Mouse (Mus musculus) cerebellum, postnatal 25 days (tissue): ENCODE data around the gene Zfp385c.
A peak's percentile ranks its signal among the peaks of the same experiment; 100 is the strongest.
"Not testable (repeated sequence)": the region's sequence is repeated elsewhere in the genome, so short reads cannot be mapped to it uniquely, and the experiment has no call there.

ENCODE experiments used
- DNase-seq, 2 experiments: peaks; one replicate each; pipeline ENCODE4 v3.0.0; 2021; ENCODE audit warnings: mixed read lengths in 2 of 2

The Zfp385c gene

DNA sequence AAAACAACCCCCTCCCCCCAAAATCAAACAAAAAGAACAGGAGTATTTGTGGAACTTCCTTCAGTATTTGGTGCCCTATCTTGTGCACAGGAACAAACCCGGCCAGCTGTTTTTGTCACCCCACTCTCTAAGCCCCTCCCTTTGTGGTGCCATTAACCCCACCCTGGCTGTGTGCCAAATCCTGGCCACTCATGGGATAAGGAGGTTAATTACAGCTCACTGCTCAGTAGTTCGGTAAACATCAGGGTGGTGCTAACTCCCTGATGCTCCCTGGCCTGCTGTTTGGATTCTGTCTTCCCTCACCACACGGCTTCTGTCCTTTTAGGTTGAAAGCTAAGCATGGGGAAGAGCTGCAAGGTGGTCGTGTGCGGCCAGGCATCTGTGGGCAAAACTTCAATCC lies 68.4 kb downstream of the Zfp385c start:
- DNase-seq = peak in 1 of 2 experiments; percentile 51

- DNase-seq = peak; percentile 97
Measured at GRCm38 (mm10) chr11:100622714-100623113, 69.5 kb downstream of the Zfp385c start.

- no peak for DNase-seq
Measured at GRCm38 (mm10) chr11:100619982-100620381, 72.3 kb downstream of the Zfp385c start, which contains the start of gene Dnajc7. TSS of gene Dnajc7 (minus strand) at chr11:100620168.

- peak; percentile 96 to 97 for DNase-seq
Measured at GRCm38 (mm10) chr11:100619485-100619975, 72.7 kb downstream of the Zfp385c start.

DNA sequence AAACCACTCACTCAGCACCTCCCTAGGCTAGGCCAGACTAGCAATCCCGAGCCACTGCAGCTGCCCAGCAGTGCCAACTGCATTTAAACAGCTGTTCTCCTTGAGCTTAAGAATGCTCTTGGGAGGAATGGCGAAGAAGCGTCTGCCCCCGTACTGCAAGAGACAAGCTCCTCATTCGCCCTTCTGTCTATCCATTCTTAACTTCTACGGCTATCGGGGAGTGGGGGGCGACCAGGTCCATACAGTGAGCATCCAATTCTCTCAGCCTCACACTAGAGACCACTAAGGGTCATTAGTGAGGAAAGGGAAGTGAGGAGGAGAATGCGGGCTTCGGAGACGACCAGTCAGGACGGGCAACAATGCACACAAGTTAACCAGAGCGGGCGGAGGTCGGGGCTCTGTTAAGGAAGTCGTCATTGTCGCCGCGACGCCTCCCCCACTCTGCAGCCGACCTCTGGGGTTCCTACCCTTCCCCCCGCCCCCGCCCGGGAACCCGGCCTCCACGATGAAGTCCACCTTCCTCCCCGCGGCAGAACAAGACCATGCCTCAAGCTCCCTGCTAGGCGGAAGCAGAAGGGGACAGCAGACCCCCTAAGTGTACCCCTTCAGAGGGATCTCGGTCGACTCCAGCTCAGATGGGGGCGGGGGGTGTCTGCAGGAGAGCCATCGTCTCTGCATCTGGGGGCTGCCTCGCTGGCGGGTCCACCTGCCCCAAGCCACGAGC lies 73.3 kb downstream of the Zfp385c start, which contains the start of gene Nkiras2:
Gene Nkiras2, plus strand, starts transcription at position 484 of the 724 bp plus-strand sequence.
- peak; percentile 44 to 60 for DNase-seq

DNA sequence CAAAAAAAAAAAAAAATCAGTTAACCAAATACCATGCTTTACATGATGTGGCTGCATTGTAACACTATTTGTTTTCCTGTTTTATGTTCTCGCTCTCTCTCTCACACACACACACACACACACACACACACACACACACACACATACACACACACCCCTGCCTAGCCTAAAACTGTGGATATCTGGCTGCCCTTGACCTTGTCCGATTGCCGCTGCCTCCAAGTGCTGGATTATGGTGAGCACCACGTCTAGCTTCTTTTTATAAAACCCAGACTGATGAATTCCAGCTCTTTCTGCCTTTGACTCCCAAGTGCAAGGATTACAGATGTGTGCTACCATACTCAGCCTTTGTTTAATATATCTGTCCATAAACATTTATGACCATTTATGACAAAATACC lies 74.8 kb downstream of the Zfp385c start:
- DNase-seq = no peak

GRCm38 (mm10) chr11:100616836-100617235 lies 75.4 kb downstream of the Zfp385c start:
- DNase-seq = not testable (repeated sequence)

DNA sequence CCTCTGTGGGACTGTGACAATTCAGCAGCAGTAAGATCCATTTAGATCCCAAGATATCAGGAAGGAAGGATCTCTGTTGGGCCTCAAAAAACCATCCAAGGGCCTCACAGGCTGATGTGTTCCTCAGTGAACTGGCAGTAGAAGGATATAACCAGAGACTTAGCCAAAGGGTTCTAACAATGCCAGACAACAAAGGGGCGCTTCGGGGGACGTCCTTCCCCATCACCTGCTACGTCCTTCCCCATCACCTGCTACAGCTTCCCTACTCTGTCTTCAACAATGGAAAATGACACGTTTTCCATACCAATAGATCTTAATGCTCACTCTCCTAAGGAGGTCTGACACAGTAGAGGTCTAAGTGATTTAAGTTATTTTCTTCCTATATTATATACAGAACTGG lies 75.9 kb downstream of the Zfp385c start:
- DNase-seq = no peak

GRCm38 (mm10) chr11:100613241-100613640 lies 79.0 kb downstream of the Zfp385c start:
- no peak for DNase-seq

DNA sequence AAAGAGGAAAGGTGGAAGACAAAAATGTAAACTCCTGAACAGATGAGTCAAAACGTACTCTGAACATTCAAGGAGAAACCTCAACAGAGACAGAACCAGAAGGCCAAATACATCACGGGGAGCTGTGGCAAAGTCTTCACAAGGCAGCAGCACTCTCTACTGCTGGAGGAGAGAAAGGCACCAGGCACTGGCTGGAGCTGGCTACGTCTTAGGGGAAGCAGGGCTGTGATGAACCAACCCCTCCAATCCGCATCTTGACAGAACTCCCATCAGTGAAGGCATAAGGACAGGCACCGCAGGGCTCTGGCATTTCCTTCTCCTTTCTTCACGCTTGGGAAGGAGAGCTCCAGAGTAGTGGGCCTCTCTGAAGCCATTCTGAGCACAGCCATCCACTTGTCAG lies 80.6 kb downstream of the Zfp385c start:
- DNase-seq = peak in 1 of 2 experiments; percentile 61

GRCm38 (mm10) chr11:100609997-100610680 lies 82.1 kb downstream of the Zfp385c start:
- no peak for DNase-seq

GRCm38 (mm10) chr11:100609355-100609996 lies 82.8 kb downstream of the Zfp385c start:
- no peak for DNase-seq

DNA sequence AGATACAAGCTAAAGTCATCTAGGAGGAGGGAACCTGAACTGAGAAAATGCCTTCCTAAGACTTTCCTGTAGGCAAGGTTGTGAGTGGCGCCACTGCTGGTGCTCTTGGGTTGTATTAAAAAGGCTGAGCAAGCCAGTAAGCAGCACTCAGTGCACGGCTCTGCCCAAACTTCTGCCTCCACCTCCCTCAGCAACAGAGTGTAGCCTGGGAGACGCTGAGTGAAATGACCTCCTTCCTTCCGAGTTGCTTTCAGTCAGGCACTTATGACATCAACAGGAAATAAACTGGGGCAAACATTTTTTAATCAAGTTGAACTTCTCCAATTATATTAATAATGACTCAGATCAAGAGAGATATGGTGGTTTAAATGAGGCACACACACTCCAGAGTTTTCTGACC lies 83.5 kb downstream of the Zfp385c start:
- no peak for DNase-seq

DNA sequence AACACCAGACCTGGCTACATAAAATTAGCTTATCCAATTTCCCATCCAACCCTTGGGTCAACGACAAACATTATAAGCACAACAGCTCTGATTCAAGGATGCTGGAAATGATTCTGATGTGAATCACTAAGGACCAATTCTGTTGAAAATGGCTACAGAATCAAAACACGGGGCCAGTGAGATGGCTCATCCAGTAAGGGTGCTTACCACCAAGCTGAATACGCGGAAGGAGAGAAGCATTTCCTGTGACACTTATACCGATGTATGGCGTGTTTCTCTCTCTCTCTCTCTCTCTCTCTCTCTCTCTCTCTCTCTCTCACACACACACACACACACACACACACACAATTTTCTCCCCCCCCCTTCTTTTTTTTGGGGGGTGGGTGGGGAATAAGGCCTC lies 85.1 kb downstream of the Zfp385c start:
- no peak for DNase-seq

- peak; percentile 60 to 67 for DNase-seq
Measured at GRCm38 (mm10) chr11:100605451-100605850, 86.8 kb downstream of the Zfp385c start.

DNA sequence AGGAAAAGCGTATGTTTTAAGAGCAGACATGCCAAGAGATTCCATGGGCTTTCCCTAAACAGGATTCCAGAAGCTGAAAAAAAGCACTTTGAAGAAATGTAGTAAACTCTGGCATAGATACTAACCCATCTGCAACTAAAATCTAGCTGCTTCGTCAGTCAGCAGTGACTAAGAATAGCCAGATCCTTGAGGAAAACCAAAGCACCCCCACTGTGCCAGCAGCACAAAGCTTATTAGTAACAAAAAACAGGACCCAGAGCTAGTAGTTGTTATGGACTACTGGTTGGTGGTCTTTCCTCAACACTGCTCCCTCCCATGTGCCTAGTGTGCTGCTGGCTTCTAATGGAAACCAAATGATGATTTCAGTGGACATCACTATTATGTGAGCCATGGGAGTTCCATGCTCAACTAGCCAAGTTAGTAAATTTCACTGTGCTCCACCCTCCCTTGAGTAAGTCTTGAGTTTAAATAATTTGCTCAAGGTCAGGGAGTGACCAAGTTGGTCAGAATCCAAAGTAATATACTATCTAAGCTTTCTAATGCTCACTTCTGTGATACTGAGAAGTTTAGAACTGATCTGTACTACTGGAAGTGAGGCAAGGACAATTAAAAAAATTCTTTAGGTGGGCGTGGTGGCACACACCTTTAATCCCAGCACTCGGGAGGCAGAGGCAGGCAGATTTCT lies 87.8 kb downstream of the Zfp385c start:
- DNase-seq = peak in 1 of 2 experiments; percentile 53

GRCm38 (mm10) chr11:100603813-100604212 lies 88.4 kb downstream of the Zfp385c start:
- peak; percentile 40 to 53 for DNase-seq

- peak in 1 of 2 experiments; percentile 46 for DNase-seq
Measured at GRCm38 (mm10) chr11:100603155-100603554, 89.1 kb downstream of the Zfp385c start.

DNA sequence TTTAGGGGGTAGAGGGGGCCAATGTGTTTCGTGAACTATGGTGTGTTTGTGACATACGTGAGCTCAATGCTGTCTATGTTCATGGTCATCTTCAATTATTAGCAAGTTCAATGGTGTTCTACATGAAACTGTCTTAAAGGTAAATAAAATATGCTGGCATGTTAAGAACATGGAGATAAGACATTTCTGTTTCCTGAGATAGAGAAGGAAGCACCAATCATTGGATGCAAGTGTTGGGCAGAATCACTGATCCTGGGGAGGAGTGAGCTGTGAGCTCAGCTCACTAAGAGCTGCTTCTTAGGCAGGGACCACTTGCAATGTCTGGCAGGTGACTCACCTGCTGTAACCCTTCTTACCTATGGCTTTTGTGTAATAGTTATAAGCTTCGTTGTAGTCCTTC lies 90.9 kb downstream of the Zfp385c start:
- DNase-seq = no peak

DNA sequence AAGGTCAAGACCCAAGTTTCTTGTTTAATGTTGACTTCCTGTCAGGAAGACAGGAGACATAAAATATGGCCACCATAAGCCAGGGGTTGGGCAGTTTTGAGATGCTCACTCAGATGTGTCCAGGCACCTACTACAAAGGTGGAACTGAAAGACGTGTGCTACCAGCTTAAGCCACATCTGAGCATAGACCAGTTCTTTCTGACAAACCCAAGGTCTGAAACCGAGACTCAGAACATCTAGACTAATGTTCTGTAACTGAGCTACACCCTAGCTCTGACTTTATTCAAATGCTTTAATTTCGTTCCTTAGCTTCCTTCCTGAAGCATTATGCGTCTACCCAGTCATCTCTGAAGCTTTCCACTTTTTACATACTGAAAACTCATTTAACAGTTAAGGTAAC lies 94.2 kb downstream of the Zfp385c start:
- no peak for DNase-seq

GRCm38 (mm10) chr11:100595533-100595932 lies 96.7 kb downstream of the Zfp385c start:
- DNase-seq = peak in 1 of 2 experiments; percentile 48

GRCm38 (mm10) chr11:100594608-100595007 lies 97.6 kb downstream of the Zfp385c start:
- no peak for DNase-seq
